Mouse (Mus musculus): ENCODE data around the gene Zfp273. TPM values are rescaled to one million over a fixed set of nuclear protein-coding genes. Genes with fewer than 3 reads are reported as not detected.
A peak's percentile ranks its signal among the peaks of the same experiment; 100 is the strongest.
"Not testable (repeated sequence)": the region's sequence is repeated elsewhere in the genome, so short reads cannot be mapped to it uniquely, and the experiment has no call there.

Zfp273 gene
- 1 to 10 TPM; 1.4 to 2.1 TPM for total RNA-seq (2021)
- long read RNA-seq, experiment 1, partial matches to known transcripts: 0 of 2 reads
- long read RNA-seq, experiment 1, other reads (novel, unspliced or antisense): 1 of 2 reads
- long read RNA-seq, experiment 2: 0 reads

DNA sequence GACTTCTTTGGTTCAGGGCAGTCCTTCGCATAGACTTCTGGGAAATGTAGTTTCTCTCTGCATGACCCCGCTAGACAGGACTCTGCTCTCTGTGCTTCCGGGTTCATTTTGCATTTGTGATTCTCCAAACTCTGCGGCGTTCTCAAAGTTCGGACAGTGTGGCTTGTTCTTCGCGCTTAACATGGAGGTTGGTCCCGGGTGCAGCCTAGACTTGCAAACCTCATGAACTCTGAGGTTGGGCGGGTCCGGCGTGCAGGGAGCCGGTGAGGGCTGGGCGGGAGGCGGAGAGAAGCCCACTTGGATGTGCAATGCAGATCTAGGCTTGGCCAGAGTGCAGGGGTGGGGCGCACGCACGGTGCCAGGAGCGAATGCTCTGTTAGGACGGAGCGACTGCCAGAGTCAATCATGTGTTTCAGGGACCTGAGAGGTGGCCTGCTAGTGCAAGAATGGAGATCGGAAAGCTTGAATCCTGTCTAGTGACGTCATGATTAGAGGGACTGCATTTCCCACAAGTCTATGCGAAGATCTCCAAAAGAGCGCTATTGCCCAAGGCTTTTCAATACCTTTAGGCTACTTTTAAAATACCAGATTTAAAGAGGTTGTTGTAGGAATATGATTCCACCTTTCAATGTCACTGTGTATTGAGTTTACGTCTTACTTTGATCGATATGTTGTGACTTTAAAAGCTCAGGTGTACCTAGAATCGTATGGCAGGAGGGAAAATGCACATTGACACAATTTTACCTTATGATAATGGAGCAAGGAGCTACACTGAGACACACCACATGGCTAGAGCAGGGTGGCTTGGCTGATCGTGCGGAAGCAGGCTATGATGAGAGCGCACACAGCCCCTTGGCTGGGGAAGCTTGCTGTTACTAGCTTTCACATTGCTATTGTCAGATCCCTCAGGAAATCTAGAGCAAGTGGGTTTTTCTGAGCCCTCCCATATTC is at the start of gene Zfp273:
Zfp273 (plus strand) TSS at position 31 of the 951 bp plus-strand sequence.
- DNase-seq: peak; percentile 63

DNA sequence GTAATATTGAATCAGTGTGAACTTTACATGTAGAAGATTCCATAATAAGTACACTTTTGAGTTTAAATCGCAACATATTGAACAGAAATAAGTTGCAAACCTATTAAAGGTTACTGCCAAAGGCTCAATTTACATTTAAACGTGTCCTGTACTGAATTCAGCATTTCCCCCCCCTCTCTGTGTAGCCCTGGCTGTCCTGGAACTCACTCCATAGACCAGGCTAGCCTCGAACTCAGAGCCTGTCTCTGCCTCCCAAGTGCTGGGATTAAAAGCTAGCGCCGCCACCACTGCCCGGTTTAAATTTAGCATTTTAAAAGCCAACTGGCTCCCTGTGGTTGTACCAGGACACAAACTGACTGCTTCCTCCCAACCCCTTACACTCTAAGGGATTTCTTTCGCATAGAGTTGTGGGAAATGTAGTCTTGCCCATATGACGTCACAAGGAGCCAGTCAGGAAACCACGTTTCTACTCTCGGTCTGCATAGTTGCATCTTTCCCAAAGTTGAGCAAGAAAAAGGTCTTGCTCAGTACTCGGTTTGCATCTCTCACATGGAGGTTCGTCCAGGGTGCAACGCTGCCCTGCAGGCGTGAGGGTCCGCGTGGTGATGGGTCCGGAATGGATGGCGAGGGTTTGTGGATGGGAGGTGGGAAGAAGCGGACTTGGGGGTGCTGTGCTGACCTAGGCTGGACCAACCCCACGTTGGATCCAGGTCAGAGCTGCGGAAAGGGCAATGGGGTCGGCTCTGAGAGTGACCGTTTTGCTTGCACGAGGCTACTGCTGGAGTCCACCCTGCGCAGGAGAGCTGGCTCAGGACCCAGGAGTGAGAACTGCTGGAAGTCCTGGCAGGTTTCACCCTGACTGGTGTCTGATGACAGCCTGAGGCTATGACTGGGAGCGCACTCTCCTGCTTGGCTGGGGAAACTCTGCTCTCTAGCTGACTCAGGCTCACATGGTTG is 34.0 kb upstream of the Zfp273 start, which contains the start of gene Zfp493:
Zfp493 (plus strand) TSS at position 429 of the 957 bp plus-strand sequence.
- DNase-seq: peak; percentile 65

DNA sequence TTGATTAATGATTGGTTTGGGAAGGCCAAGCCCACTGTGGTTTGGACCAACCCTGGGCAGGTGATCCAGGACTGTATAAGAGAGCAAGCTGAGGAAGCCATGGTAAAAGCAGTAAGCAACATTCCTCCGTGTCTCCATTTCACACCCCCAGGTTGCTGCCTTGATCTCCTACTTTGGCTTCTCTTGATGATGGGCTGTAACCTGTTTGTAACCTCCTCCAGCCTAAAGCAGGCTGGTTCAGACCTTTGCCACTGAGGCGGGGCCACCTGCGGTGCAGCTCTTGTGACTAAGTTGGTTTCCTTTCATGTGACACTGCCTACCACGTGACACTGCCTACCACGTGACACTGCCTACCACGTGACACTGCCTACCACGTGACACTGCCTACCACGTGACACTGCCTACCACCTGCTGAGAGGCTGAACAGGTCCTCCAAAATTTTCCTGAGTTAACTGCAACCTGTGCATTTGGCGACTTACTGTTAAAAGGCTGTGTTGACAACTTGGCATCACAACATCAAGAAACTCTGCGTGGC is 21.6 kb upstream of the Zfp273 start:
- no peak for DNase-seq

DNA sequence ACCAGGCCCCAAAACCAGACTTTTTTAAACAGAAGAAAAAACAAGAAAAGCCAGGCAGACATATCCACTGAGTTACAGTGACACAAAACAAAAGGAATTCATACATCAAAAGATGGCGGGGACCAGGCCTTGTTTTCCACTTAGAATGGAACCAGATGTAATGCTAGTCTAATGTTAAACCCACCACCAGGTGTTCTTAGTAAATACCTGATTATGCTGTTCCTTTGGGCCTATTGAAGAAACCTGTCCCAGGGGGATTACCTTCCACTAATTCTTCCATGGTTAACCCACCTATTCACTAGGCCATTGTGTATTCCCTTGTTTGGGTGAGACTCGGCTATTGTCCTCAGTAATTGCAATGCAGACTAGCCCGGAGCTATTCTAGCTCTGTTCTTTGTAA is 14.9 kb upstream of the Zfp273 start:
- no peak for DNase-seq

DNA sequence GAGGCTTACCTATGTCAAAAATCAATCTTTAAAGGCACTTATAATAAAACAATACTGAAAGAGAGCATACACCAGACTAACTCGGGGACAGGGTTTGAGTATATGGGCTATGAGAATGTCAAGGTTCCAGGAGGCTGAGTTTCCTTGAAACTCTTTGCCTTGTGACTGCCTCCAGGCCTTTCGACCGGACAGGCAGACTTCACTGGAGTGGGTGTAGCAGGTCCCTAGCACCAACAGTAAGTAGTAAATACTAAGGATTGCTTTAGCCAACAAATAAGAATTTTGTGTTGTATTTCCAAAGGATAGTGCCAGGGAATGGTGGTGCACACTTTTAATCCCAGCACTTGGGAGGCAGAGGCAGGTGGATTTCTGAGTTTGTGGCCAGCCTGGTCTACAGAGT is 14.4 kb upstream of the Zfp273 start:
- not testable (repeated sequence) for DNase-seq

DNA sequence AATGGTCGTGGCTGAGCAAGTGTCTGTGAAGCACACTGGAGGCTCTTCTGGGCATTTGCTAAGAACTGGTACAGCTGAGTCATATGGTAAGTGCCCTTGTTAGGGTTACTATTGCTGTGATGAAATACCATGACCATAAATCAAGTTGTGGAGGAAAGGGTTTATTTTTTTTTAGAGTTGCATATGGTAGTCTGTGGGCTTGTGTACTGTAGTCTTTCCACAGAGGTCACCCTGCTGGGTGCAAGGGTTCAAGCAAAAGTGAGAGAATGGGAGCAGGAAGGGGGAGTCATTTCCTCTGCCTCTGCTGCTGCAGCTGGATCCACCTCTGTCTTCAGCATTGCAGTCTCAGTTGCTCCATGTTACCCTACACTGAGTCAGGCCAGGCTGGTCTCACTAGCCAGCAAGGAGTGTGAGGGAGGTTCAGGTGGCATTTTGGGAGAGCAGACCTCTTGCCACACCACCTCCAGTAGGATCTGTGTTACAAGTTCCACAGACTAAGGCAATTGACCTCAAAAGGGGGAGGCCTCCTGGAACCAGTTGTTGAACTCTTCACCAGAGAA is 1.8 kb upstream of the Zfp273 start:
- no peak for DNase-seq

DNA sequence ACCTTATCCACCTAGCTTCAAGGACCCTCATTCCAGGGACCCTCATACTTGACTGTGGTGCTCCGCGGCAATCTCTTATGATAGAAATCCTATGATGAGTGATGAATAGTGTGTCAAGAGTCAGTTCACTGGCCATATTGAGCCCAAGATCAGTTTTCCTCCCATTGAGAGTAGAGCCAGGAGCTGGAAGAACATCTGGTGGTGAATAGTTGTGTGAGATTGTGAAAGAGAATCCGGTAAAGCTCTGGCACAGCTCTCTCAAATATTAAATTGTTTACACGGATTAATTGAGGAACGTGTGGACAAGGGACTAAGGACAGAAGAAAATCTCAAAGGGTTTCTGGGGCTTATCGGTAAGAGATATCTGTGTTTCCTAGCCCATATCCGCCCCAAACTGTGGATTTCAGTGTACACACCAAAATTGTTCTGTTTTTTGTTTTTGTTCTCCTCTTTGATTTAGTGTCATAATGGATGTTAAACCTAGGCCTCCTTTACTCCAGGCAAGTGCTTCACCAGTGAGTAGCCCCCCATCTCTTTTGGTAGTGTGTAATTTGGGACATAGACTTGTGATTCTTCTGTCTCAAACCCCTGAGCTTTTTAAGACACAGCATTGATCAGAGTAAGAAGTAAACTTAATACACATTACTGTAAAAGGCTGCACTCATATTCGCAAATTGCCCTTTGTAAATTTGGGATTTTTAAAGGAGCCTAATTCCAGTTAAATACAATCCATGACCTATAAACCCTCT is 405 bp upstream of the Zfp273 start:
- no peak for DNase-seq

DNA sequence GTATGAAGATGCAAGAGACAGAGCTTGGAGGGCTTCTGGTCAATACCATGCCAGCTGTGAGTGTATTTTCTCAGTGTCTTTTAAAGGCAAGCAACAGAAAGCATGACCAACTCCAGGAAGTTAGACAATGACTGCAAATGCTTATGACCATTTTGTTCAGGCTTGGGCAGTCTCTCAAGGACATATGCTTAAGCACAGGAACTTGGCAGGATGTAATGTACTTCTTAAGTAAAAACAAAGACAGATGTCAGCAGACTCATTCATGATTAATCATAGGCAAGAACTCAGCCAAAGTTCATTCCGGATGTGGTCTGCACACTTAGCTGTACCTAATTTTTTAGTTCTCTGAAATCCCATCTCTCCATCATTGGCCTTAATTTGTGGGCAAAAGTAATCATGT is 5.1 kb downstream of the Zfp273 start:
- no peak for DNase-seq

DNA sequence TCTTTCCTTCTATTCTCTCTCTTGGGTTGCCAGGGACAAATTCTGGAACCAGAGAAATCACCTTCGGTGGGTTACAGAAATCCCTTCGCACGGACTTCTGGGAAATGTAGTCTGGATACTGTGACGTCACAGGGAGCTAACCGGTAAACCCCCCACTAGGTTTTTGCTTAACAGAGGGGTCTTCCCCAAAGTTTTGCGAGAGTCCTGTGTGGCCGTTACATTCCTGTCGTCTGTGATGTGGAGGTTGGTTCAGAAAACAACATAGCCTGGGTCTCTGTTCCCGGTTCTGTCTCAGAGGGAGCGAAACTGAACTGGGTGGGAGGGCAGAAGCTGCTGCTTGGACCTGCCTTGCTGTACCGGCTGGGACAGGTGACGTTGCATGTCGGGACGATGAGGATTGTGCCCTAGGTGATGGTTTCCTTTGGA is 17.4 kb downstream of the Zfp273 start, which contains the start of gene Gm10037:
Gm10037 (plus strand) TSS at position 196 of the 426 bp plus-strand sequence.
- DNase-seq: no peak

DNA sequence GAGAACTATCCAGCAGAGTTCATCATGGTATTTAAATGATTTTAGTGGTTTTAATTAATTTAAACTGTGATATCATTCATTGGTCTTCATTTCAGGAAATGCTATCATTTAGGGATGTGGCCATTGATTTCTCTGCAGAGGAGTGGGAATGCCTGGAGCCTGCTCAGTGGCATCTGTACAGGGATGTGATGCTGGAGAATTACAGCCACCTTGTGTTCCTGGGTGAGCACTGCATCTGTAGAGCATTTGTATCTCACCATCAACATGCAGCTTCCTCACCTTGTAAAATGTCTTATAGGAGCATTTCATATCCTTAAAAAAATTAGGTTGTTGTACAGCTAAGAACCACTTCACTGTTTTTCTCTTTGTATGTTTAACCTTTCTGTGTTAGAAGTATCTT is 19.6 kb downstream of the Zfp273 start:
- not testable (repeated sequence) for DNase-seq

DNA sequence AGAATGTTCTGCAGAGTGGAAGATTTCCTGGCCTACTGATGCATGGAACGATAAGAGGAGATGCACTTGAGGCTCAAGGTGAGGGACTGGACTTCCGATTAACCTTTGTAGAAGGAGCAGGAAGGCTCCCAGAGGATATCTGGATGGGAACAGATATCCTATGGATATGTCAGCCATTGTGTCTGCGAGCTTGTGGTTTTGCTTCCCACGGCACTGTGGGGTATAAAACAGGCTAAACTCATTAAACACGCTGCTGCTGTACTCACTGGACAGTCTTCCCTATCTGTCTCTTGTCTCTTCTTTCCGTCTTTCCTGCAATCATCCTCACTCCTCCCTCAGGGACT is 30.2 kb downstream of the Zfp273 start:
- no peak for DNase-seq

DNA sequence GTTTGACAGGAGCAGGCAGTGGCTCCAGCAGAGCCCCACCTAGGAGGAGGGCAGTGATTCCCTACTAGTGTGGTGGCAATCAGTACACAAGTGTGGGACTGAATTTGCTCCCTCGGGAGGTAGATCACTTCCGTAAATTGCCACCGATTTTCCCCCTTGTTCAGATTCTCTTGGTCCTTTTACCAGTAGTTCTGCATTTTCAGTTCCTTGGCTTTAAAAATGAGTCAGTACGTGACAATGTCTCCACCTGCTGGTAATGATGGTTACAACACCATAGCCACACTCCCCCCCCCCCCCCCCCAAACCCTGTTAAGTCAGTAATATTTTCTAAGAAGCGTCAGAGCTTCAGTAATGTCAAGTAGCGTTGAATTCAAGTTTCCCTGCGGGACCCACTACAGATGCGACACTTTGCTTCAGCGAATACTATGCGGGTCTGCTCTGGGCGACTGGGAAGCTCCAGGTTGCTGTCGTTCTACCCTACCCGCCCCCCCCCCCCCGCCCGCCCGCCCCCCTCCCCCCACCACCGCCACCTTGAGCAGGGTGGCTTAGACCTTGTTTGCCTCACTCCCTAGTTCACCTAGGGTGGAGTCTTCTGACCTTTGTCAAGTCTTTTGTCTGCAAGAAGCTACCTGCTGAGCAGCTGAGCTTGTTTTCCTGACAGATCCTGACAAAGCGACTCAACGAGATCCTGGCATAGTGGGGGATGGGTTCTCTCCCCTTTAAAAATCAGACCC is 30.7 kb downstream of the Zfp273 start:
- peak; percentile 10 for DNase-seq

DNA sequence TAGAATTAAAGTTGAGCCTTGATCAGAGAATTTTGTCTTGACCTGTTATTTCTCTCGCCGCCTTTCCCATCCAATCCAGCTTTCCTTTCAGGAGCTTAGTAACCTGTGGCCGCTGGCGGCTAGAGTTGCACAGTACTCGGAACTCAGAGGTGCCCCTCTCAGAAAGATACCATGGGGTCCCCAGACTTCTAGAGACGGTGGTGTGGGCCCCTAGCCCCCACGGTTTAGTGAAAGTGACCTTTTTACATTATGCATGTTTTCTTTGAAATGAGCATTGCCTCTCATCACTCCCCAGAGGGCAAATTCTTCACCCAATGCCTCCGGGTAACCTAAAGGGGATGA is 31.3 kb downstream of the Zfp273 start:
- no peak for DNase-seq

DNA sequence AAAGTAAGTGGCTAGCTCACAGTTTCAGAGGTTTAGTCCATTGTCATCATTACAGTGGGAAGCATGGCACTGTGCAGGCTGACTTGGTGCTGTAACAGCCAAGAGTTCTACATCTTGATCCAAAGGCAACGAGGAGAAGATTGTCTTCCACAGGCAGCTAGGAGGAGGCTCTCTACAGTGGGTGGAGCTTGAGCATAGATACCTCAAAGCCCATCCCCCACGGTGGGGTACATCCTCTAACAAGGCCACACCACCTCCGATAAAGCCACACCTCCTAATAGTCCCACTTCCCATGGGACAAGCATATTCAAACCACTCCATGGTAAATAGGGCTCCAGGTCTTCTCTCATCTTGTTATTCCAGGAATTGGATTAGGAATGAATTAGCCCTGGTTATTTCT is 36.8 kb downstream of the Zfp273 start:
- no peak for DNase-seq

DNA sequence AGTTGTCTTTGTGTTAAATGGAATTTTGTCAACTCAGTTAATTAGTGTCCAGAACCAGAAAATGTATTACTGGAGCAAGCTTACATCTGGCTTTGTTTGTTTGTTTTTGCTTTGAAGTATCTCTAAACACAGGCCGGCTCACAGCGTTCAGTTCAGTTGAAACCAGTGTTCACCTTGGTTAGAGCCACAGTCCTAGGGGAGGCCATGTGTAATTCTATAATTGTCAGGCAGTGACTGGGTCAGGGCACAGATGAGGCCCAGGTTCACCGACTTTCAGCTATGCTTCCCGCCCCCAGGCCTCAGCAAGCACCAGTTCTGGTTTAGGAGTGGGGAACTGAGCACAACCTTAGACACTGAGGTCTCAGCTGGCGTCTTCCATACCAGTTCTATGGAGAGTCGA is 39.6 kb downstream of the Zfp273 start:
- DNase-seq: no peak

DNA sequence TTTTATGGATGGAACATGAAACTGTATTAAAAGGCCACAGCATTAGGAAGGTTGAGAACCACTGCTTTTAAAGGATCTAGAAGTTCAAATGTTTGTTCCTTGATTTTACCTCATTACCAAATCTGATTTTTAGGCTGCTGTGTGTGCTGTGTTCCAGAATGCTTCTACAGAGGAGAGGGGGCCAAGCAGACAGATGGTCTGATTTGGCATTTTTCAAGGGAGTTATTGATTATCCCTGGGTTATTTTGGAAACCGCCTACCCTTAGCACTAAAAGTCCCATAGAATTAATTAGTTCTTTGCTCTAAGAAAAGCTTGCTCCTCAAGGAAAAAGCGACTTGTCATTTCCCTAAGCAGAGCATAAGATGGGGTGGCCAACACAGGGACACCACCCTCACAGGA is 40.4 kb downstream of the Zfp273 start:
- DNase-seq: no peak

DNA sequence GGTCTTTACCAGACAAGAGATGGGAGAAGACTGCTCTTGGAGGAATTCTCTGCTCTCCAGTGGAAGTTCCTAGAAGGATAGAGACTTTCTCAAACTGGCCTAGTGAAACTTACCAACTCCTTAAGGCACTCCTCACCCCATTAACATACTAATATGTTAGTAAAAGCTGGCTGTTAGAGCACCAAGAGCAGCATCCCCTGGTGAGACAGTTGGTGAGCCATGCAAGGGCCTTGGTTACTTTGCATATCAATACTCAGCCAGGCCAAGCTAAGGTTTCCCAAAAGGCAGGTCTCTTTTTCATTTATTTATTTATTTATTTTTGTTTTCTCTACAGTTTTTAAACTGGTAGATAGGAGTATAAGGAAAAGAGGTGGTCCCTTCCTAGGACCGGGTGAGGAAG is 43.8 kb downstream of the Zfp273 start:
- DNase-seq: no peak

DNA sequence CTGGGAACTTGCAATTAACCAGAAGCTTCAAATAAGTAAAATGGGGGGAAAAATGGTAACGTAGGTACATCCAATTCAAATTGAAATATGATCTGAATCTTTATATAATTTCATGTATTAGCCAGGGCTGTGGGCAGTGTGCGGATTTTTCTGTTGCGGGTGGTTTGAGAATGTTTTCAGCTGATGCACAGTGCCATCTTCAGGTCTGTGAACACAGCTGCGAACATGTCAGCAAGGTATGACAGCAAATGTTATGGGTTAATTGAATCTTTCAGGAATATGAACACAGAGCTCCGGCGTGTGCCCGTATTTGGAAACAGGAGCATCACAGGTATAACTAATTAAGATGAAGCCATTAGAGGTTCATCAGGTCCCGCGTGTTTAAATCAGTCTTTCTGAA is 49.0 kb downstream of the Zfp273 start:
- DNase-seq: no peak

DNA sequence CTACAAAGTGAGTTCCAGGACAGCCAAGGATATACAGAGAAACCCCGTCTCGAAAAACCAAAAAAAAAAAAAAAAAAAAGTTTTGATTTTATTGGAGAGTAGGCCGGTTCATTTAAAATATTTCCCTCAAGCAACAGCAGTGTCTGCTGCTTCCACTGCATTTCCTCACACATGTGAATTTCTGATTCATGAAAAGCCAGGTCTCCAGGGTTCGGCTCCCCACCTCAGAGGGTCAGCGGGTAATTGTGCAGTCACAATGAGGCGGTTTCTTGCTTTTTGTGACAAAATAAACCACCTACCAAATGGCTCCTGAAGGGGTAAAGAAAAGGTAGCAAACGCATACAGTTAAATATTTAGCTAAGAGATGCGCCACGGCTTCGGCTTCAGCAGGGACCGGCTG is 49.5 kb downstream of the Zfp273 start, which contains the start of gene BC048507:
BC048507 (plus strand) TSS at position 301 of the 400 bp plus-strand sequence.
- DNase-seq: no peak

DNA sequence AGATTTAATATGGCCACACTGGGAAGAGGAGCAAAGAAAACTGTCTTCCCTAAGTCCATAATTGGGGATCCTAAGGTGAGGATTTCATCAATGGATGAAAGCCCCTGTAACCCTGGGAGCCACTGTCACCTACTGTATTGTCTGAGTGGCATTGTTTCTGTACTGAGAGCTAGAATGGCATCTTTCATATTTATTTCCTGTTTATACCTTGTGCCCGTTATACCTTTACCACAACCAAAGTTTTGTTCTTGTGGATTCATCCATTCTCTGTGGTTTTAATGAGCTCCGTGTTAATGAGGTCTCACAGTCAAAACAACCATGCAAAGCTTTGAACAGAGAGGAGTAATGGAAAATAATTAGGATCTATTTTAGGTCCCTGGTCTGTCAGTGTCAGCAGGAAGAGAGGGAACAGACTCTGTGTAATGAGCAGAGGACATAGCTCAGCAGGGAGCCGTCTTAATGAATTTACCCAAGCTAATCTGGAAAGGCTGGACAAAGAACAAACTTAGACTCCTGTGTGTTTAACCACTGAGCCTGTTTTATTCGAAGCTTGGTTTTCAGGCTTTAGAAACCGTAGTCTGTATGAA is 51.3 kb downstream of the Zfp273 start:
- DNase-seq: no peak

Data from gastrocnemius, postnatal 25 days (tissue).